Mouse (Mus musculus): Measurements from ENCODE around the gene Chic2. TPM values are rescaled to one million over a fixed set of nuclear protein-coding genes. Genes with fewer than 3 reads are reported as not detected.

Chic2 gene
- polyA plus RNA-seq (2014; fragmentation: Illumina TruSeq; extraction: RNeasy Lipid Tissue Mini Kit (QIAGEN cat#74804)) = 29.2 TPM

DNA sequence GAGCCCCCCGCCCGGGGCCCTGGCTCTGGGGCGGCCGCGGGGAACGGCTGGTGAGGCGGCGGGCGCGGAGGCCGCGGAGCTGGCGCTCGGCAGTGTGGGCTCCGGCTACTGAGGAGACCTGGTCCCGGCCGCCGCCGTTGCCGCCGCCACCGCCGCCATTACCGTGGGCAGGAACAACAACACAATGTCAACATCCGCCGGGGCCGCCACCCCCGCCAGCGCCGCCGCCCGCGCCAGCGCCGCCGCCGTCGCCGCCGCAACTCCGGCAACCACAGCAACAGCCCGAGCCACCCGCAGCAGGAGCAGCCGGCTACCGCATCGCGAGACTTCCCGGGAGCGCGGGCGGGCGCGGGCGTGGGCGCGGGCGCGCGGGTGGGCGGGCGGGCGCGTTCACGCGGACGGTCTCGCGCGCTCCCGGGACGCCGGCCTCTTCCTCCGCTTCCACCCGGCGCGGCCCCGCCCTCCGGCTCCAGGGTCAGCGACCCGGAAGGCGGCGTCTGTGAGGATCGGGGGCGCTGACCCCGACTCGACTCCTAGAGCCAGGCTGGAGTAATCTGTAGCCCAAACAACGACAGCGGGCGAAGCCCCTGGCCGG is at the start of gene Chic2:
Chic2 (minus strand) TSS at position 465 of the 595 bp plus-strand sequence.

DNA sequence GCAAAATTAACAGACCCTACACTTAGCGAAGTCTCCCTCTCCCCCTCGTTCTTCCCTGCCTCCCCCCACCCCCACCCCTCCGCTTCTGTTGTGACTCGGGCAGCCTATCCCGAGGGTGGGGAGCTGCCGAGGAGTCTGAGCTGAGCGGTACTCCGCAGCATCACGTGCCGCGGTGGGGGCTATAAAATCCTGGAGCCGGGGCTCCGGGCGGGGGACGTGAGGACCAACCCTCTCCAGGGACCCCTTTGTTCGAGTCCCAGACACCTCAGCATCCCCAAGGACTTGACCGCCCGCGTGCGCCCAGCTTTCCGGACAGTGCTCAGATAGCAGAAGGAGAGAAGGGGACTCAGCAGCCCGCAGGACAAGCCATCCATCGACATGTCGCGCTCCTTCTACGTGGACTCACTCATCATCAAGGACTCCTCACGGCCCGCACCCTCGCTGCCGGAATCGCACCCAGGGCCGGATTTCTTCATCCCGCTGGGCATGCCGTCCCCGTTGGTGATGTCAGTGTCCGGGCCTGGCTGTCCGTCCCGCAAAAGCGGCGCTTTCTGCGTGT is 30.9 kb upstream of the Chic2 start, which contains the start of gene Gsx2:
Gsx2 (plus strand) TSS at position 219 of the 559 bp plus-strand sequence.

Other genes starting within 250 kb of the Chic2 start
- gene Gsx2, start 30.8 kb upstream of the Chic2 start, polyA plus RNA-seq (2014; fragmentation: Illumina TruSeq; extraction: RNeasy Lipid Tissue Mini Kit (QIAGEN cat#74804)) = not detected
- 104 TPM for gene Pdgfra, start 107.5 kb upstream of the Chic2 start, polyA plus RNA-seq (2014; fragmentation: Illumina TruSeq; extraction: RNeasy Lipid Tissue Mini Kit (QIAGEN cat#74804))

Data from ovary, adult 10 weeks (tissue).